Mouse (Mus musculus) lung, embryonic 15.5 days (tissue): ENCODE data around the gene Capns1. TPM values are rescaled to one million over a fixed set of nuclear protein-coding genes. Genes with fewer than 3 reads are reported as not detected.
A peak's percentile ranks its signal among the peaks of the same experiment; 100 is the strongest.
"Not testable (repeated sequence)": the region's sequence is repeated elsewhere in the genome, so short reads cannot be mapped to it uniquely, and the experiment has no call there.

Experiments used
- ATAC-seq: fragments of 200-750 bp; cut with Nextera tagmentation; 2 replicates; pipeline ENCODE4 v1.8.0; 2017; ENCODE audit warnings: moderate number of reproducible peaks, borderline replicate concordance; ENCODE audit not compliant: low FRiP score, low TSS enrichment; ENCODE audit errors: extremely low read depth
- H3K27ac ChIP-seq: fragments of 300-500 bp; sonication (generic); 2 replicates; pipeline ENCODE4 v1.5.1; 2015; ENCODE audit warnings: moderate library complexity, mild to moderate bottlenecking, inconsistent platforms
- H3K27me3 ChIP-seq: fragments of 300-500 bp; sonication (generic); 2 replicates; pipeline ENCODE4 v1.6.1; 2015; ENCODE audit warnings: inconsistent platforms
- H3K36me3 ChIP-seq: fragments of 300-500 bp; sonication (generic); 2 replicates; pipeline ENCODE4 v1.6.1; 2015; ENCODE audit warnings: inconsistent platforms
- H3K4me1 ChIP-seq: fragments of 300-500 bp; sonication (generic); 2 replicates; pipeline ENCODE4 v1.6.1; 2015; ENCODE audit warnings: inconsistent platforms
- H3K4me2 ChIP-seq: fragments of 300-500 bp; sonication (generic); 2 replicates; pipeline ENCODE4 v1.6.1; 2015; ENCODE audit warnings: inconsistent platforms, mild to moderate bottlenecking, moderate library complexity
- H3K4me3 ChIP-seq: fragments of 300-500 bp; sonication (generic); 2 replicates; pipeline ENCODE4 v1.5.1; 2015; ENCODE audit warnings: mild to moderate bottlenecking, inconsistent platforms
- H3K9ac ChIP-seq: fragments of 300-500 bp; sonication (generic); 2 replicates; pipeline ENCODE4 v1.6.1; 2015; ENCODE audit warnings: inconsistent platforms
- H3K9me3 ChIP-seq: fragments of 300-500 bp; sonication (generic); 2 replicates; pipeline ENCODE4 v1.6.1; 2016; ENCODE audit warnings: inconsistent platforms
- WGBS: fragments of 180-500 bp; shearing (Covaris S2); methylation state at CpG from one replicate; pipeline ENCODE4 v1.1.7; 2015; 5-methylcytosine and 5-hydroxymethylcytosine counted together
- polyA plus RNA-seq: library from polyadenylated mRNA; unstranded; fragments of >200 nt; fragmentation: Nextera tagmentation; extraction: Ambion mirVana; gene quantifications from 2 replicates; pipeline ENCODE4 v1.2.1, GENCODE M21; 2015

Gene Capns1
- 97.0 and 104 TPM in 2 replicates for polyA plus RNA-seq

DNA sequence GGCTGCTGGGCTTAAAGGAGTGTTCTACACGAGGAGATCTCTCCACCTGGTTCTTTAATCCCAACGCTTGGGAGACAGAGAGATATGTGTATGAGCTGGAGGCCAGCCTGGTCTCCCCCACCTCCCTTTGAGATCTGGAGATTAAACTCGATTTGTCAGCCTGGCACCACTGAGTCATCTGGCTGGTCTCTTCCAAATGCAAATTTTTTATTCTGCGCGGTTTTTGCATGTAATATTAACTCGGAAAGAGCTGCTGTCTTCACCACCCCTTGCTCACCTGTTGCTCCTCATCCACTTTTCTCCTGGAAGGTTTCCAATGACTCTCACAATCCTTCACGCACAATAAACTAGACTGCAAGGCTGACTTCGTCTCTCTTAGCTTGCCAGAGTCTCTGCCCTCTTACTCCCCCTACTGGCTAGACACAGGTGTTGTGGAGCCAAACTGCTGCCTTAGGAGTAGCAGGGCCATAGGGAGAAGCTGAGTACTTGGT lies at the start of gene Capns1:
Capns1 (minus strand) TSS at position 331 of the 491 bp plus-strand sequence.
- Histone ChIP-seq H3K9ac (no peak within 1 kb of the TSS), H3K4me3 (peak within 1 kb of the TSS; percentile 15; the same call in 1 of the 2 replicates), H3K27me3 (no peaks in the 10 kb centered on the region), H3K27ac (peak within 1 kb of the TSS; percentile 50; the same call in 1 of the 2 replicates), H3K4me1 (peaks cover 19% of the 10 kb centered on the region), H3K36me3 (no peaks in the 10 kb centered on the region), H3K9me3 (no peaks in the 10 kb centered on the region), H3K4me2 (peak within 1 kb of the TSS; percentile 27)
- ATAC-seq, result 0 out of 2 replicates have a peak, but pooled peaks have one; percentile 44
- WGBS, result 6% methylated on average over 8 of the region's 8 CpGs

DNA sequence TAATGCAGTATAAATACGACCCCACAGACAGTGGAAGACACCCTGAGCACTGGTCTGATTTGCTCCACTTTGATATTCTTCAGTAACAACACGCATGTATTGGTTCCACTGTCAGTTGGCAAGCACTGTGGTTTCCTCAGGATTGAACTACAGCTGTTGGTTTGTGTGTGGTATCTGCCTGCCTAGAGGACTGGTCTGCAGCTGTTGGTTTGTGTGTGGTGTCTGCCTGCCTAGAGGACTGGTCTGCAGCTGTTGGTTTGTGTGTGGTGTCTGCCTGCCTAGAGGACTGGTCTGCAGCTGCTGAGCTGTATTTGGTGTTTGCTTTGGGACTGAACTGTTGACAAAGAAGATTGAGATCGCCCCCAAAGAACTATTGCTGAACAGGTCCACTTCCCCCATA lies 38.8 kb upstream of the Capns1 start:
- H3K9ac ChIP-seq, H3K27me3 ChIP-seq, H3K4me3 ChIP-seq, H3K4me2 ChIP-seq, ATAC-seq, H3K4me1 ChIP-seq, H3K27ac ChIP-seq, H3K9me3 ChIP-seq: not testable (repeated sequence)
- H3K36me3 ChIP-seq, result peaks cover 27% of the 10 kb centered on the region
- 77% methylated on average over 3 of the region's 3 CpGs for WGBS

DNA sequence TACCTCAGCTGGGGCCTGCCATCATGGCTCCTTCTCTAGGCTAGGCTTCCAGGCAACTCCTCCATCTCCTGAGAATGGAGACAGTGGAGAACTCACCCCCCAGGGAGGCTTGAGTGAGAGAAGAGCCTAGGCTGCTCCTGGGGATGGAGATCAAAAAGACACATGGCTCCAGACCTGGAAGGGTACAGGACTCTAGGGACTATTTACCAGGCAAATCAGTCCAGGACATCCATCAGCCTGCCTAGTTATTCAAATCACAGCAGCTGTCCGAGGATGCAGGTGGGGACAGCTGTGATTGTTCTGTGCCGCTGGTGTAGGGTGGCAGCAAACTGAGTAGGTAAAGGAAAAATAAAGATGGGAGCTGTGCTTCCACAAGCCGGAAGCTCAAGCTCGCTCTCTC lies 37.0 kb upstream of the Capns1 start, which contains the start of gene Ovol3:
Ovol3 (minus strand) TSS at position 101 of the 400 bp plus-strand sequence.
- Histone ChIP-seq H3K4me2 (no peak within 1 kb of the TSS), H3K36me3 (peaks cover 13% of the 10 kb centered on the region; the same call in 1 of the 2 replicates), H3K27ac (no peak within 1 kb of the TSS), H3K4me1 (peaks cover 14% of the 10 kb centered on the region), H3K27me3 (no peaks in the 10 kb centered on the region), H3K9me3 (no peaks in the 10 kb centered on the region), H3K9ac (no peak within 1 kb of the TSS), H3K4me3 (no peak within 1 kb of the TSS)
- no peak for ATAC-seq
- 85% methylated on average over 4 of the region's 4 CpGs for WGBS

DNA sequence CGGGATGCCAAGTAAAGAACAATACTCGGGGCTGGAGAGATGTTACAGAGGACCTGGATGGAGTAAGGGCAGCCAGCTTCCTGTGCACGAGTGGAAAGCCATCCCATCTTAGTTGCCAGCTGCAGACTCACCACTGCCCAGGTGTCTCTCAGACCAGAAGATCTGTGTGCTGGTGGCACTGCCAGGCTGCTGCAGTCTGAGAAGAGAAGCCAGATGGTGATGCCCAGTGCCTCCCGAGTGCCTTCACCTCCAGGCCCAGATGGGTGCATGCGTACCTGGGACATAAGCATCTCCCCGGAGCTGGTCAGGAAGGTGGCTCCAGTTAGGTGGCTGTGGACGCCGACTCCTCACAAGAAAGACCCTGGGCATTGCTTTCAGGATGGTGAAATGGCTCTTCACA lies 36.5 kb upstream of the Capns1 start:
- H3K4me1 ChIP-seq, result peaks cover 17% of the 10 kb centered on the region
- no peak overlapping the region for H3K27ac ChIP-seq
- WGBS, result 86% methylated on average over 8 of the region's 8 CpGs
- no peak for ATAC-seq
- no peak overlapping the region for H3K4me3 ChIP-seq
- H3K36me3 ChIP-seq, result peaks cover 12% of the 10 kb centered on the region; the same call in 1 of the 2 replicates
- no peaks in the 10 kb centered on the region for H3K9me3 ChIP-seq
- H3K27me3 ChIP-seq, result no peaks in the 10 kb centered on the region
- H3K4me2 ChIP-seq, result no peak overlapping the region
- H3K9ac ChIP-seq, result no peak overlapping the region

DNA sequence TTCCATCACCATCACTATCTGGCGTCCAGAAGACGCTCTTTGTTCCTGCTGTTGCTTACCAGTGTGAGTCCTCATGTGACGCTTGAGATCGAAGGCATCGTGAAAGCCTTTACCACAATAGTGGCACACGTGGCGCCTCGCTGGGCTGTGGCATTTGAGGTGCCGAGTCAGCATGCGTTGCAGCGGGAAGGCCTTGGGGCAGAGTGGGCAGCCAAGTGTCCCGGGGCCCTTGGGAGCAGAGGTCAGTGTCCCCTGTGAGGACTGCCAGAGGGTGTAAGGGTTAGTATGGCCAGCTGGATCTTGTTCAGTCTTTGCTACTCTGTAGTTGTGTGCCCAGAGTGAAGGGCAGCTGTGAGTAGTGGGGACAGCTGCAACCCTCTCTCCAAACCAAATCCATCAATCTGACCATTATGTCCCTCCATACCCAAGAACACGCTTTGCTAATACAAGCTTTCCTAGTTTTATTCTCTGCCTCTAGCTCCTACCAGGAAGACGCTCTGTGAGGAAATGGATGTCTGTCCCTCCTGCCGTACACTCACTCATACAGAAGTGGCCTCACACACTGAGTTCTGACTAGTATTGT lies 35.8 kb upstream of the Capns1 start:
- WGBS, result 81% methylated on average over 15 of the region's 15 CpGs
- Histone ChIP-seq H3K9ac (no peak overlapping the region), H3K27ac (no peak overlapping the region), H3K9me3 (no peaks in the 10 kb centered on the region), H3K36me3 (peaks cover 15% of the 10 kb centered on the region; the same call in 1 of the 2 replicates), H3K4me2 (no peak overlapping the region), H3K4me3 (no peak overlapping the region), H3K4me1 (peaks cover 17% of the 10 kb centered on the region), H3K27me3 (no peaks in the 10 kb centered on the region)
- ATAC-seq, result no peak

DNA sequence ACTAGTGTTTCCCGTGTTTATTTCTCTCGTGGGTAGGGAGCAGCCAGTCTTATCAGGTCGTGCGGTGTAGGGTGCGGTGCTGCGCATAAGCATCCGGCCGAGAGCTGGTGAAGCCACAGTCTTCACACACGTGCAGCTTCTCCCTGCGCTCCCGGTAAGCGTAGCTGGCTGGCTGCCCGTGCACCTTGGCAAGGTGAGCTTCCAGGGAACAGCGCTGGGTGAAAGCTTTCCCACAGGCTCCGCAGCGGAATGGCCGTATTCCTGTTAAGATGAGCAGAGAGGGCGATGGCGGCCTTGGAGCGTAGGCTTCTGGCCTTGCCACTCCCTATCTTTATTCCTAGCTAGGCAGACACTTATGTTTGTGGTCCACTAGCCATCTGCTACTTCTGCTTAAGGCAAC lies 34.8 kb upstream of the Capns1 start:
- H3K9me3 ChIP-seq, result no peaks in the 10 kb centered on the region
- no peak overlapping the region for H3K9ac ChIP-seq
- H3K4me2 ChIP-seq, result peak overlapping the region; percentile 82
- WGBS, result 82% methylated on average over 20 of the region's 20 CpGs
- no peak overlapping the region for H3K27ac ChIP-seq
- peaks cover 20% of the 10 kb centered on the region; the same call in 1 of the 2 replicates for H3K36me3 ChIP-seq
- H3K4me1 ChIP-seq, result peaks cover 17% of the 10 kb centered on the region
- H3K27me3 ChIP-seq, result no peaks in the 10 kb centered on the region
- H3K4me3 ChIP-seq, result peak overlapping the region; percentile 61
- ATAC-seq, result no peak

DNA sequence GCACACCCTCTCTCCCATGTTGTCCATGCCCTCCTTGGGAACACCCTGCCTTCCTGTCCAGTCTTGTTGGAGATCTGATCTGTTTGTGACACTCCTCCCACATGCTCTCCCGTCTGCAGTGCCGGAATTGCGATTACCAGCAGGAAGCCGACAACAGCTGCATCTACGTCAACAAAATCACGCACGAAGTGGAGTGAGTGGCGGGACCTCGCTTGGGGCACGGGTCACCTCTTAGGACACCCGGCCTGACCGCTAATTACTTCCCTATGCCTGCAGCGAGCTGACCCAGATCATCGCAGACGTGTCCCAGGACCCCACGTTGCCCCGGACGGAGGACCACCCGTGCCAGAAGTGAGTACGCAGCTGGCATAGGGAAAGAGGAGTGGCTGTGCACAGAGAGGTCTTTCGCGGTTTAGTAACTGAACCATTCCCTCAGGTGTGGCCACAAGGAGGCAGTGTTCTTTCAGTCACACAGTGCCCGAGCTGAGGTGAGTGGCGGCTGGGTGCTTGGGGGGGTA lies 34.1 kb upstream of the Capns1 start:
- Histone ChIP-seq H3K36me3 (peaks cover 24% of the 10 kb centered on the region; the same call in 1 of the 2 replicates), H3K27me3 (no peaks in the 10 kb centered on the region), H3K4me1 (peaks cover 17% of the 10 kb centered on the region), H3K4me2 (peak overlapping the region; percentile 82), H3K9ac (peak overlapping the region; percentile 54), H3K4me3 (peak overlapping the region; percentile 61), H3K9me3 (no peaks in the 10 kb centered on the region), H3K27ac (peak overlapping the region; percentile 93)
- WGBS, result 3% methylated on average over 24 of the region's 24 CpGs
- ATAC-seq, result no peak

DNA sequence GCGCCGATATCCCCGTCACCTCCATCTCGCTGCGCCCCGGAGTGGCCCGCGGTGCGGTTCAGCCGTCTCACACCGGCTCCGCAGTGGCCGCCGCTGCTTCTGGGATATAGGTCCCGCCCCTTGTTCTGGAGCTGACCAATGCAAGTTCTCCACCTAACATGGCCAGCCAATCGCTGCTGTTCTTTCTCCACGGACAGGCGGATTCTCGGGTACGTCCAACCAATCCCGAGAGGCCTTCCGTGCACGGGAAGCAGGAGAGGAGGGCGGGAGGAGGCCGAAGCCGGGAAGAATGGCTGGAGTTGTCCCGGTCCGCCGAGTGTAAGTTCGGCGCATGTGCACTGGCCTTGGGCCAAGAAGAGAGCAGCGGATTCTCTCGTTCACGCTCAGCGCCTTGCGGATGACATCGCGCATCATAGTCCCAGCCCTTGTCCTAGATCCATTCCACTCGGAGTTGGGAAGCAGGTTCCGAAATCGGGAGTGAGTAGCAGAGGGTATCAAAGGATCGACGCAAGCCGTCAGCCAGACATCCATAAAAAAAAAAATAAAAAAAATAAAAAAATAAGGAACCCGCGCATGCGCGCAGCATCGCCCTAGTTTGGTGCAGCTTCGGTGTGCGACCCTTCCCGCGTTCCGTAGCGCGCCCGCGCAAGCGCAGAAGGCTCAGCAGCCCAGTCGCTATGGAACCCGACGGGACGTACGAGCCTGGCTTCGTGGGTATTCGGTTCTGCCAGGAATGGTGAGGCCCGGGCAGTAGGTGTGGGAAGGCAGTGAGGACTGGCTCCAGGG lies 33.3 kb upstream of the Capns1 start, which contains the start of the genes Polr2i and Tbcb:
Polr2i (plus strand) TSS at position 280 of the 786 bp plus-strand sequence.
Tbcb (minus strand) TSS at position 604 of the 786 bp plus-strand sequence.
- Histone ChIP-seq H3K4me1 (peaks cover 17% of the 10 kb centered on the region), H3K9me3 (no peaks in the 10 kb centered on the region), H3K27ac (peak within 1 kb of the TSS; percentile 93), H3K4me3 (peak within 1 kb of the TSS; percentile 61), H3K27me3 (no peaks in the 10 kb centered on the region), H3K9ac (peak within 1 kb of the TSS; percentile 54), H3K4me2 (peak within 1 kb of the TSS; percentile 82), H3K36me3 (peaks cover 32% of the 10 kb centered on the region)
- WGBS, result under 1% methylated on average over 67 of the region's 67 CpGs
- ATAC-seq, result peak; percentile 96

DNA sequence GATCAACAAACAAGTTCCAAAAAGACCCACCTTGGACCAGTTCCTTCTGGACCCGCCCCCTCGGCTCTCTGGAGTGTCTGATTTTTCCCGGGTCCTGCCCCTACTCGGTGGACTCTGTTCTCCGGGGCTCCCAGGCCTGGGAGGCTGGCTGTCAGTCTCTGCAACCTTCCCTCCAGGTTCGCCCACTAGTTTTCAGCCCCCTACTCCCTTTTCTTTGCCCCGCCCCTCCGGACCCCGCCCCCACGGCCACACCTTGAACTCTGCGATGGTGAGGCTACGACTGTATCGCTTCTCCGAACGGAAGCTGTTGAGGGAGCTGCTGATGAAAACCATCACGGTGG lies 32.7 kb upstream of the Capns1 start:
- Histone ChIP-seq H3K27me3 (no peaks in the 10 kb centered on the region), H3K4me3 (peak overlapping the region; percentile 61), H3K9ac (peak overlapping the region; percentile 52), H3K36me3 (peaks cover 37% of the 10 kb centered on the region), H3K4me1 (peaks cover 17% of the 10 kb centered on the region), H3K9me3 (no peaks in the 10 kb centered on the region), H3K27ac (no peak overlapping the region; the same call in 1 of the 2 replicates), H3K4me2 (peak overlapping the region; percentile 77)
- ATAC-seq, result peak; percentile 17; the same call in 1 of the 2 replicates
- under 1% methylated on average over 16 of the region's 16 CpGs for WGBS

DNA sequence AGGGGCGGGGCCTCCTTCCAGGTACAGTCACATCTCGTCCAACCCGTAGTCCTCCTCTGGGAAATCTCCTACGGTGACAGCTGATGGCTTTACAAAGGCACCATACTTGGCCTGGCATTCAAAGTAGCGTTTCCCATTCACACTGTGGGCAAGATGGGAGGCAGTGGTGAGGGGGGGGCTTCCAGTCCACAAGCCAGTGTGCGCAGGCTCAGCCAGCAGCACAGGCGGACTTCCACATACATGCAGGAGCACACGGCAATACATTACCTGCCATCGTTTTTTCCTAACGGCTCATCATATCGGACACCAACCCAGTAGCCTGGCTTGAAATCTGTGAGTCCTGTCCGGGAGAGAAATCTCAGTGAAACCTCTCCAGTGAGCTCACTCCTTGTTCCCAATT lies 25.6 kb upstream of the Capns1 start:
- H3K9ac ChIP-seq, result no peak overlapping the region
- H3K27ac ChIP-seq, result no peak overlapping the region
- no peaks in the 10 kb centered on the region for H3K9me3 ChIP-seq
- peaks cover 3% of the 10 kb centered on the region; the same call in 1 of the 2 replicates for H3K4me1 ChIP-seq
- no peak for ATAC-seq
- peaks cover 52% of the 10 kb centered on the region for H3K36me3 ChIP-seq
- H3K4me3 ChIP-seq, result no peak overlapping the region
- H3K27me3 ChIP-seq, result no peaks in the 10 kb centered on the region
- WGBS, result 93% methylated on average over 12 of the region's 12 CpGs
- H3K4me2 ChIP-seq, result no peak overlapping the region

DNA sequence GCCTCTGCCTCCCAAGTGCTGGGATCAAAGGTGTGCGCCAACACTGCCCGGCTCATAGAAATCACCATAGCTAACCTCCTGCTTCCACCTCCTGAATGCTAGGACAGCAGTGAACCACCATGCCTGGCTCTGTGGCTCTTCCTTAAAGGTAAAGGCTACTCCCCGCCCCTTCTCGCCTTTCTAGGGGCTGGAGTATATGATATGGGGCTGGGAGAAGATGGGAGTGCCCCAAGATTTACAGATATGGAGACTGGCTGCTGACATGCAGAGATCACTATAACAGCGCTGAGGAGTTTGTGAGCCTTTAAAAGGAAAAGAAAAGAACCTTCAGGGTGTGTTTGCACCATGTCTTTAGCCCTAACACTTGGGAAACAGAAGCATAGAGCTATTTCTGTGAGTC lies 23.6 kb upstream of the Capns1 start:
- H3K27ac ChIP-seq, result no peak overlapping the region
- H3K27me3 ChIP-seq, result no peaks in the 10 kb centered on the region
- H3K9ac ChIP-seq, result no peak overlapping the region
- H3K4me1 ChIP-seq, result peaks cover 6% of the 10 kb centered on the region; the same call in 1 of the 2 replicates
- 91% methylated on average over 5 of the region's 5 CpGs for WGBS
- peaks cover 38% of the 10 kb centered on the region for H3K36me3 ChIP-seq
- ATAC-seq, result no peak
- H3K9me3 ChIP-seq, result no peaks in the 10 kb centered on the region
- H3K4me2 ChIP-seq, result no peak overlapping the region
- no peak overlapping the region for H3K4me3 ChIP-seq
